Mouse (Mus musculus) heart, postnatal 0 days (tissue): ENCODE data around the gene Prm3.

Experiments used
- CTCF ChIP-seq: IDR thresholded peaks from 2 replicates; pipeline ENCODE4 v1.5.1; 2016; ENCODE audit warnings: antibody characterized with exemption, control low read depth, low read depth
- EP300 ChIP-seq: IDR thresholded peaks from 2 replicates; pipeline ENCODE4 v1.6.1; 2016; ENCODE audit warnings: antibody characterized with exemption, low read depth

- TF ChIP-seq CTCF (no peak), EP300 (no peak)
Observed at GRCm38 (mm10) chr16:10840018-10840417, 49.3 kb upstream of the Prm3 start.
